Comparison of ENCODE assay signal across 11 mouse cellular contexts in the genomic region with DNA sequence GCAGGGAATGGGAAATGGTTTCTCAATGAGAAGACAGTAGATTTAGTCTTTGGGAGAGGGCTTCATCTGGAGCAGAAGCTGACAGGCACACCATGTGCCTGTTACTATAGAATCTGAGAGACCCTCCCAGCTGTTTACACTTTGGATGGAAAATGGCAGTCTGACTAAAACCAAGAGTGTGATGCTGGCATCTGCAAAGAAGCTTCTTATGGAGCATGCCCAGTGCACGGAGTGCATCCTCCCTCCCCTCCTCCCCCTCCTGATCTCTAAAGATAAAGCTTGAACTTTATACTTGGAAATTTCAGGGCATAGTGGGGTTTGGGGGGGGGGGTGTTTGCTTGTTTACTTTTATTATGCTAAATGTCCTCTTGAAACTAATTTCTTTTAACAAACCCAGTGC.
DNase-seq lines count a peak whose midpoint lies in the region; ATAC-seq and TF ChIP-seq lines count a peak whose summit lies in the region.
"Had no signal": no experiment of that assay in that cellular context is flagged by ENCODE, and none has a peak within 500 bp of the region (broad histone marks: within the 10 kb centered on the region; RNA-seq: fewer than 3 reads in every experiment).

No protein-coding gene starts in this region.

- H3K9me3 ChIP-seq in forebrain, embryonic 14.5 days (replicated peaks; ENCODE audit: control insufficient read depth, low read length): no peaks in the 10 kb centered on the region
- no peaks in the 10 kb centered on the region for H3K9me3 ChIP-seq in forebrain, embryonic 11.5 days (ENCODE audit: control insufficient read depth, low read length)
- H3K9me3 ChIP-seq in intestine, postnatal 0 days (ENCODE audit: control insufficient read depth): no peaks in the 10 kb centered on the region
- H3K9me3 ChIP-seq in intestine, embryonic 16.5 days (ENCODE audit: control insufficient read depth, low read length): no peaks in the 10 kb centered on the region
- H3K9me3 ChIP-seq in midbrain, embryonic 16.5 days (replicated peaks; ENCODE audit: control insufficient read depth, low read length, poor library complexity, severe bottlenecking): no peaks in the 10 kb centered on the region
- H3K9me3 ChIP-seq: limb, embryonic 13.5 days had no signal

- no peak overlapping the region for H3K27ac ChIP-seq in forebrain, embryonic 14.5 days (ENCODE audit: low read depth, low read length)
- no peak overlapping the region for H3K27ac ChIP-seq in forebrain, embryonic 11.5 days (ENCODE audit: low read depth, low read length)
- no peak overlapping the region for H3K27ac ChIP-seq in intestine, postnatal 0 days (ENCODE audit: low read depth, low read length)
- no peak overlapping the region for H3K27ac ChIP-seq in intestine, embryonic 16.5 days (ENCODE audit: low read length)
- H3K27ac ChIP-seq in midbrain, embryonic 16.5 days (ENCODE audit: low read length): no peak overlapping the region
- H3K27ac ChIP-seq: limb, embryonic 13.5 days had no signal

- 62% methylated on average over 1 of the region's 1 CpGs for WGBS in forebrain, embryonic 14.5 days
- WGBS in forebrain, embryonic 11.5 days: 63% methylated on average over 1 of the region's 1 CpGs
- WGBS in intestine, postnatal 0 days: 54% methylated on average over 1 of the region's 1 CpGs
- WGBS in intestine, embryonic 16.5 days: 44% methylated on average over 1 of the region's 1 CpGs
- WGBS in midbrain, embryonic 16.5 days: 41% methylated on average over 1 of the region's 1 CpGs

- peaks cover 6% of the 10 kb centered on the region for H3K4me1 ChIP-seq in forebrain, embryonic 14.5 days (ENCODE audit: control insufficient read depth, insufficient read depth, low read length)
- H3K4me1 ChIP-seq in forebrain, embryonic 11.5 days (replicated peaks; ENCODE audit: control insufficient read depth, insufficient read depth, low read length): 0 out of 2 replicates have a peak, but pooled peaks cover 2% of the 10 kb centered on the region
- H3K4me1 ChIP-seq in intestine, postnatal 0 days (replicated peaks; ENCODE audit: control insufficient read depth, insufficient read depth, low read length): peaks cover 2% of the 10 kb centered on the region; the same call in 1 of the 2 replicates
- no peaks in the 10 kb centered on the region; the same call in 1 of the 2 replicates for H3K4me1 ChIP-seq in intestine, embryonic 16.5 days (ENCODE audit: control insufficient read depth, insufficient read depth, low read length)
- peaks cover 7% of the 10 kb centered on the region for H3K4me1 ChIP-seq in midbrain, embryonic 16.5 days (ENCODE audit: control insufficient read depth, insufficient read depth, low read length)

- no peak overlapping the region for H3K9ac ChIP-seq in forebrain, embryonic 14.5 days (ENCODE audit: low read length)
- H3K9ac ChIP-seq in forebrain, embryonic 11.5 days (ENCODE audit: low read length): no peak overlapping the region
- H3K9ac ChIP-seq in intestine, postnatal 0 days (ENCODE audit: low read depth, low read length): no peak overlapping the region
- no peak overlapping the region for H3K9ac ChIP-seq in intestine, embryonic 16.5 days (ENCODE audit: low read depth, low read length)
- no peak overlapping the region; the same call in 1 of the 2 replicates for H3K9ac ChIP-seq in midbrain, embryonic 16.5 days (ENCODE audit: low read depth, low read length)
- H3K9ac ChIP-seq: limb, embryonic 13.5 days had no signal

- H3K4me2 ChIP-seq in forebrain, embryonic 14.5 days (ENCODE audit: low read length): no peak overlapping the region
- H3K4me2 ChIP-seq in forebrain, embryonic 11.5 days (ENCODE audit: low read depth, low read length, severe bottlenecking): no peak overlapping the region
- H3K4me2 ChIP-seq in intestine, postnatal 0 days (replicated peaks; ENCODE audit: low read depth): peak overlapping the region; percentile 60
- no peak overlapping the region for H3K4me2 ChIP-seq in intestine, embryonic 16.5 days (ENCODE audit: low read depth, low read length)
- peak overlapping the region; percentile 61 for H3K4me2 ChIP-seq in midbrain, embryonic 16.5 days (ENCODE audit: low read length)

- no peaks in the 10 kb centered on the region for H3K36me3 ChIP-seq in forebrain, embryonic 14.5 days (ENCODE audit: control insufficient read depth, insufficient read depth, low read length)
- H3K36me3 ChIP-seq in forebrain, embryonic 11.5 days (ENCODE audit: control insufficient read depth, insufficient read depth, low read length): no peaks in the 10 kb centered on the region
- no peaks in the 10 kb centered on the region for H3K36me3 ChIP-seq in intestine, postnatal 0 days (ENCODE audit: control insufficient read depth, insufficient read depth)
- no peaks in the 10 kb centered on the region for H3K36me3 ChIP-seq in intestine, embryonic 16.5 days (ENCODE audit: control insufficient read depth, insufficient read depth, low read length)
- no peaks in the 10 kb centered on the region for H3K36me3 ChIP-seq in midbrain, embryonic 16.5 days (ENCODE audit: control insufficient read depth, insufficient read depth, low read length)
- H3K36me3 ChIP-seq: limb, embryonic 13.5 days had no signal

- DNase-seq in forebrain, embryonic 14.5 days (ENCODE audit: low spot score): peak; percentile 19
- DNase-seq in forebrain, embryonic 11.5 days (ENCODE audit: low spot score): no peak
- DNase-seq in brain, adult 2 months (ENCODE audit: low read depth, low spot score): peak; percentile 58
- DNase-seq in cerebellum, adult 9-11 months: no peak
- DNase-seq in embryo, embryonic 10.5 days (ENCODE audit: low spot score): no peak
- DNase-seq: kidney, adult 18-20 months; thymus, postnatal 14 days had no signal

- no peak overlapping the region for H3K4me3 ChIP-seq in forebrain, embryonic 14.5 days (ENCODE audit: low read depth, low read length)
- H3K4me3 ChIP-seq in forebrain, embryonic 11.5 days (ENCODE audit: low read depth, low read length): no peak overlapping the region
- no peak overlapping the region; the same call in 1 of the 2 replicates for H3K4me3 ChIP-seq in intestine, postnatal 0 days (ENCODE audit: low read depth, low read length)
- no peak overlapping the region for H3K4me3 ChIP-seq in intestine, embryonic 16.5 days (ENCODE audit: low read length)
- peak overlapping the region; percentile 38 for H3K4me3 ChIP-seq in midbrain, embryonic 16.5 days (ENCODE audit: low read depth, low read length)

- no peak for TF ChIP-seq CTCF in intestine, postnatal 0 days (IDR thresholded peaks at IDR 0.05; ENCODE audit: low read depth)

- H3K27me3 ChIP-seq in forebrain, embryonic 14.5 days (replicated peaks; ENCODE audit: control insufficient read depth, insufficient read depth, low read length): no peaks in the 10 kb centered on the region
- no peaks in the 10 kb centered on the region for H3K27me3 ChIP-seq in forebrain, embryonic 11.5 days (ENCODE audit: control insufficient read depth, insufficient read depth, low read length)
- H3K27me3 ChIP-seq in intestine, postnatal 0 days (replicated peaks; ENCODE audit: control insufficient read depth, insufficient read depth, low read length): no peaks in the 10 kb centered on the region
- H3K27me3 ChIP-seq in intestine, embryonic 16.5 days (replicated peaks; ENCODE audit: control insufficient read depth, insufficient read depth, low read length): no peaks in the 10 kb centered on the region
- no peaks in the 10 kb centered on the region for H3K27me3 ChIP-seq in midbrain, embryonic 16.5 days (ENCODE audit: control insufficient read depth, insufficient read depth, low read depth, low read length)
- H3K27me3 ChIP-seq: limb, embryonic 13.5 days had no signal

- peak; percentile 25; the same call in 1 of the 2 replicates for ATAC-seq in forebrain, embryonic 14.5 days
- ATAC-seq in forebrain, embryonic 11.5 days (replicated peaks; ENCODE audit: low FRiP score): no peak
- no peak for ATAC-seq in intestine, postnatal 0 days
- no peak for ATAC-seq in intestine, embryonic 16.5 days
- peak; percentile 74; the same call in 1 of the 2 replicates for ATAC-seq in midbrain, embryonic 16.5 days

Comparison
In these comparisons a context has a peak if more than half of its experiments do, and no peak if none do; other contexts are left out.
1. ATAC-seq: peak in forebrain, embryonic 14.5 days (single experiment) and midbrain, embryonic 16.5 days (single experiment); none in forebrain, embryonic 11.5 days (single experiment), intestine, postnatal 0 days (single experiment) and intestine, embryonic 16.5 days (single experiment).
2. DNase-seq: peak in forebrain, embryonic 14.5 days (single experiment) and brain, adult 2 months (single experiment); none in forebrain, embryonic 11.5 days (single experiment), cerebellum, adult 9-11 months (single experiment) and embryo, embryonic 10.5 days (single experiment).
3. H3K4me2 ChIP-seq: peak in intestine, postnatal 0 days (single experiment) and midbrain, embryonic 16.5 days (single experiment); none in forebrain, embryonic 14.5 days (single experiment), forebrain, embryonic 11.5 days (single experiment) and intestine, embryonic 16.5 days (single experiment).